Mouse (Mus musculus): ENCODE results near the gene Chl1. TPM values are rescaled to one million over a fixed set of nuclear protein-coding genes. Genes with fewer than 3 reads are reported as not detected.

The Chl1 gene
- polyA plus RNA-seq, 1 experiment from 2014 or later: 3.1 TPM

DNA sequence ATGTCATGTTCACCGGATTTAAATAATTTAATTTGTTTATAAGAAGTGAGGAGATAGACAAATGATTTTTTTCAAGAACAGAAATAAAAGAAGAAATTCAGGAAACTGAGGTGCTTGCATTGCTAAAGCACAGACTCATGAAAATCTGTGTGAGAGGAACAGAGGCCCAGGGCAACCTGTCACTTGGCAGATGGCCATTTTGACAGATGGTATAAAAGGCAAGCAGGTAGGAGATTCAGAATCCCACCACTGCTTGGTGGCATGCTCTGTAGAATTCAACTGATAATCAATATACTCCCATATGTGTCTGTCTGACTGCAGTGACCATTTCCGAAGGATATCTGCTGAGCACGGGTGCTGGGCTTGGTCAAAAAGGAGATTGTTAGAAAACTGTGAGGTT lies 162.7 kb downstream of the Chl1 start:
- Histone ChIP-seq H3K27me3 (replicated peaks; ENCODE audit: control insufficient read depth, insufficient read depth, low read length) (no peaks in the 10 kb centered on the region), H3K4me2 (replicated peaks; ENCODE audit: low read depth) (no peak overlapping the region), H3K9me3 (ENCODE audit: control insufficient read depth) (no peaks in the 10 kb centered on the region), H3K9ac (ENCODE audit: low read depth, low read length) (no peak overlapping the region), H3K4me1 (replicated peaks; ENCODE audit: control insufficient read depth, insufficient read depth, low read length) (no peaks in the 10 kb centered on the region), H3K36me3 (ENCODE audit: control insufficient read depth, insufficient read depth) (no peaks in the 10 kb centered on the region), H3K27ac (ENCODE audit: low read depth, low read length) (no peak overlapping the region), H3K4me3 (ENCODE audit: low read depth, low read length) (no peak overlapping the region)
- ATAC-seq: no peak
- 88% methylated on average over 3 of the region's 3 CpGs for WGBS
- no peak for TF ChIP-seq CTCF (IDR thresholded peaks at IDR 0.05; ENCODE audit: low read depth)

DNA sequence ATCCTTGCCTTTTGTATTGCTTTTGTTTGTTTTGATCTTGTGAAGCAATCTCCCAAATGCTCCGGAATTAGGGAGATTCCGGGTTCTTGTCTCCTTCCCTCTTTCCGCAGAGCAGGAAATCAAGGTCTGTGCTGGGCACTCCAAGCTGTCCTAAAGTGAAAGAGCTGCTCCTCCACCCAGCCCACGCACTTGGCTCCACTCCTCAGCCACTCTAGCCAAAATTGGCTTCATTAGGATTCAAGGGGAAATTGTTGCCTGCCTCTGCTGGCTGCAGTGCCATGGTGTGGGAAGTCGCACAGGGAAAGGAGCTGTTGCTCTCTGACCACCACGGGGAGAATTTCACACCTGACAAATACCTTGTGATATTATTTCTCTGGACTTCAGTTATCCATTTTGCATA lies 163.9 kb downstream of the Chl1 start:
- Histone ChIP-seq H3K4me3 (ENCODE audit: low read depth, low read length) (no peak overlapping the region), H3K4me2 (replicated peaks; ENCODE audit: low read depth) (no peak overlapping the region), H3K36me3 (ENCODE audit: control insufficient read depth, insufficient read depth) (no peaks in the 10 kb centered on the region), H3K9ac (ENCODE audit: low read depth, low read length) (no peak overlapping the region), H3K27ac (ENCODE audit: low read depth, low read length) (no peak overlapping the region), H3K27me3 (replicated peaks; ENCODE audit: control insufficient read depth, insufficient read depth, low read length) (no peaks in the 10 kb centered on the region), H3K9me3 (ENCODE audit: control insufficient read depth) (no peaks in the 10 kb centered on the region), H3K4me1 (replicated peaks; ENCODE audit: control insufficient read depth, insufficient read depth, low read length) (no peaks in the 10 kb centered on the region)
- 69% methylated on average over 6 of the region's 6 CpGs for WGBS
- no peak for TF ChIP-seq CTCF (IDR thresholded peaks at IDR 0.05; ENCODE audit: low read depth)
- no peak for ATAC-seq

DNA sequence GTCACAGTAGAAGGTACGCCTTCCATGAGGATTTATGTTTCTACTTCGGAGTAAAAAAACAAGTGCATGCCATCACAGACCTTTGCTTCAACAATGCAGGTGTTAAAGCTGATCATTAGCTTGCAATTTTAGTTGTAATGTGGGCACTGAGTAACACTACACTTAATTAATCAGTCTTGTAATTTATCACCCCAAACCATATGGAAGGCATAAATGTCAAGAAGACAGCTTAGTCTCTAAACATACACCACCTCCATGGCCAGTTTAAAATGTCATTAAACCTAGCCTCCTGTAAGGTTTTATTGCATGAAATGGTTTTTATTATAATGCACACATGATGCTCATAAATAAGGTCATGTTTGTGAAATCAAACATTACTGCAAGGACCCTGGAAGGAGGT lies 164.8 kb downstream of the Chl1 start:
- H3K27ac ChIP-seq (ENCODE audit: low read depth, low read length): no peak overlapping the region
- H3K4me3 ChIP-seq (ENCODE audit: low read depth, low read length): no peak overlapping the region
- no peaks in the 10 kb centered on the region for H3K9me3 ChIP-seq (ENCODE audit: control insufficient read depth)
- ATAC-seq: no peak
- H3K4me1 ChIP-seq (replicated peaks; ENCODE audit: control insufficient read depth, insufficient read depth, low read length): no peaks in the 10 kb centered on the region
- WGBS: 90% methylated on average over 2 of the region's 2 CpGs
- H3K27me3 ChIP-seq (replicated peaks; ENCODE audit: control insufficient read depth, insufficient read depth, low read length): no peaks in the 10 kb centered on the region
- H3K9ac ChIP-seq (ENCODE audit: low read depth, low read length): no peak overlapping the region
- H3K36me3 ChIP-seq (ENCODE audit: control insufficient read depth, insufficient read depth): no peaks in the 10 kb centered on the region
- no peak for TF ChIP-seq CTCF (IDR thresholded peaks at IDR 0.05; ENCODE audit: low read depth)
- no peak overlapping the region for H3K4me2 ChIP-seq (replicated peaks; ENCODE audit: low read depth)

DNA sequence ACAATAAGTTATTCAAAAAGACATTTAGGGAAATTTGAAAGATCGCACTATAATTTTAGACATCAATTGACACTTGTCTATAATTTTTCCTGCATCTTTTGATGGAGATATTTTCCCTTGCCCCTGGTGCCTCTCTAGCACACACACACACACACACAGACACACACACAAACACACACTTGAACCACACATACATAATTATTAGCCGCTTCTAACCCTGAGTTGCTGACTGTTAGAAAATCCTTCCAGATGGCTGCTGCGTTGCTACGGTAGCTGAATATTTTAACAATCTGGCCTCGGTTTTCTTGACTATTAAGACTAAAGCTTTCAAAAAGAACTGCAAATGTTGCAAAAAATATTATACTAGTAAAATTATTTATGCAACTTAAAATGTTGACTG lies 166.3 kb downstream of the Chl1 start:
- Histone ChIP-seq H3K9me3 (ENCODE audit: control insufficient read depth) (no peaks in the 10 kb centered on the region), H3K4me3 (ENCODE audit: low read depth, low read length) (no peak overlapping the region), H3K9ac (ENCODE audit: low read depth, low read length) (no peak overlapping the region), H3K36me3 (ENCODE audit: control insufficient read depth, insufficient read depth) (no peaks in the 10 kb centered on the region), H3K27ac (ENCODE audit: low read depth, low read length) (no peak overlapping the region), H3K4me2 (replicated peaks; ENCODE audit: low read depth) (no peak overlapping the region), H3K4me1 (replicated peaks; ENCODE audit: control insufficient read depth, insufficient read depth, low read length) (no peaks in the 10 kb centered on the region), H3K27me3 (replicated peaks; ENCODE audit: control insufficient read depth, insufficient read depth, low read length) (no peaks in the 10 kb centered on the region)
- WGBS: 74% methylated on average over 5 of the region's 5 CpGs
- TF ChIP-seq CTCF (IDR thresholded peaks at IDR 0.05; ENCODE audit: low read depth): no peak
- ATAC-seq: no peak

DNA sequence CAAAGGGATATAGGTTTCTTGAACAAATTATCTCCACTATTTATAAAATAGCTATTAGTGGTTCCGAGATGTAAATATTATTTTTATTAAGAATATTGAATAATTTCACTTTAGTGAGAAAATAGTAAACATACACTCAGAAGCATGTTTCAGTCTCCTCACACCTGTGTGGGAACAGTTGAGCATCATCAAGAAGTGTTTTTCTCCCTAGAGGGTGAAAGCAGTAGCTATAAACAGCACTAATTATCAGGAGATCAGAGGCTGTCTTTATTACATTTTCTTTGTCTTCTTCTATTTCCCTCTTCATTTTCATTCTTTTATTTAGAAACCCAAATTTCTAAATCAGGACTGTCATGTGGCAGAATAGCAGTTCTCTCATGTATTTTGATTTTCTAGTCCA lies 166.7 kb downstream of the Chl1 start:
- H3K36me3 ChIP-seq (ENCODE audit: control insufficient read depth, insufficient read depth): no peaks in the 10 kb centered on the region
- H3K27me3 ChIP-seq (replicated peaks; ENCODE audit: control insufficient read depth, insufficient read depth, low read length): no peaks in the 10 kb centered on the region
- TF ChIP-seq CTCF (IDR thresholded peaks at IDR 0.05; ENCODE audit: low read depth): no peak
- 87% methylated on average over 1 of the region's 1 CpGs for WGBS
- H3K9me3 ChIP-seq (ENCODE audit: control insufficient read depth): no peaks in the 10 kb centered on the region
- H3K4me3 ChIP-seq (ENCODE audit: low read depth, low read length): no peak overlapping the region
- no peak overlapping the region for H3K4me2 ChIP-seq (replicated peaks; ENCODE audit: low read depth)
- H3K4me1 ChIP-seq (replicated peaks; ENCODE audit: control insufficient read depth, insufficient read depth, low read length): no peaks in the 10 kb centered on the region
- H3K27ac ChIP-seq (ENCODE audit: low read depth, low read length): no peak overlapping the region
- no peak for ATAC-seq
- no peak overlapping the region for H3K9ac ChIP-seq (ENCODE audit: low read depth, low read length)

DNA sequence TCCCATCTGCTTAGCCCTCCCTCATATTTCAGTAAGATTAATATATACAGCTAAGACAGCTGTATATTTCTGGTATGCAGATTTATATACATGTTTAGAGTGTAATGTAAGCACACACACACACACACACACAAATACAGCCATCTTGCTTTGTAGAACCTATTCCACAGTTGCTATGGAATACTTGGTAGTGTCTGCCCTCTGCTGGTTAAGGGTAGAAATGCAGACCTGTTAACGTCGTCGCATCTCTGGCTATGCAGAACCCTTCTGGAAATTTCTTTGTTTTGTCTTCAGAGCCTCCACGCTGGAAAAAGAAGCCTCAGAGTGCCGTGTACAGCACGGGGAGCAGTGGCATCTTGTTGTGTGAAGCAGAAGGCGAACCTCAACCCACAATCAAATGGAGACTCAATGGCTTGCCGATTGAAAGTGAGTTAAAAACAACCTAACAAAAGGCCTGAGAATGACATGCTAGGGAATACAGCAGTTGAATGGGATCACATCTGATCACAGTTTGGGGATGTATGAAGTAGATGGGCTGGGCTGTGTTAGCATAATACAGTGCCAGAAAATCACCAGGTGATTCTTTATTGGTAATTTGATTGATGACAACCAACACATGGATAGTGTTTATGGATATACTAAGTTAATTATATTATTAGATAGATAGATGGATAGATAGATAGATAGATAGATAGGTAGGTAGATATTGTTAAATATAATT lies 172.6 kb downstream of the Chl1 start:
- ATAC-seq: no peak
- no peaks in the 10 kb centered on the region for H3K4me1 ChIP-seq (replicated peaks; ENCODE audit: control insufficient read depth, insufficient read depth, low read length)
- 15% methylated on average over 8 of the region's 8 CpGs for WGBS
- H3K36me3 ChIP-seq (ENCODE audit: control insufficient read depth, insufficient read depth): no peaks in the 10 kb centered on the region
- H3K9me3 ChIP-seq (ENCODE audit: control insufficient read depth): no peaks in the 10 kb centered on the region
- no peak overlapping the region for H3K4me2 ChIP-seq (replicated peaks; ENCODE audit: low read depth)
- H3K27me3 ChIP-seq (replicated peaks; ENCODE audit: control insufficient read depth, insufficient read depth, low read length): no peaks in the 10 kb centered on the region
- no peak overlapping the region for H3K9ac ChIP-seq (ENCODE audit: low read depth, low read length)
- no peak overlapping the region for H3K4me3 ChIP-seq (ENCODE audit: low read depth, low read length)
- H3K27ac ChIP-seq (ENCODE audit: low read depth, low read length): no peak overlapping the region
- peak; percentile 89 for TF ChIP-seq CTCF (IDR thresholded peaks at IDR 0.05; ENCODE audit: low read depth)

DNA sequence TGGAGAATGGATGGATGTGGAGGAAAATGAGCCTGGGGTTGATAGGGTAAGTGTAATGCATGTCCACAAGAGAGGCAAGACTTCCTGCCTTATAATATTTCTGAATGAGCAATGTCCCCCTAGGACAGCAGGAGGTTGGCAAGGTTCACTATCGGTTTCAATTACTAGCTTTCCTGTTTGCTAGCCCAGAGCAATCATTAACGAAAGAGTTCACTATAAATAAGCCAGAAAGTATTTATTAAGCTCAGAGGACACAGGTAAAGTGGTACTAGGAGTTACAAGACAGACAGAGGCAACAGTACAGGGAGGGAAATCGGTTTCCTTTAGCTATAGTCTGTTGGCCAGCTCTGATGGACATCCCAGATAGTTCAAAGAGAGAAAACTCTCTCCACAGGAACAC lies 182.1 kb downstream of the Chl1 start:
- Histone ChIP-seq H3K27ac (ENCODE audit: low read depth, low read length) (no peak overlapping the region), H3K9me3 (ENCODE audit: control insufficient read depth) (no peaks in the 10 kb centered on the region), H3K27me3 (replicated peaks; ENCODE audit: control insufficient read depth, insufficient read depth, low read length) (no peaks in the 10 kb centered on the region), H3K4me2 (replicated peaks; ENCODE audit: low read depth) (no peak overlapping the region), H3K4me1 (replicated peaks; ENCODE audit: control insufficient read depth, insufficient read depth, low read length) (no peaks in the 10 kb centered on the region), H3K9ac (ENCODE audit: low read depth, low read length) (no peak overlapping the region), H3K36me3 (ENCODE audit: control insufficient read depth, insufficient read depth) (no peaks in the 10 kb centered on the region), H3K4me3 (ENCODE audit: low read depth, low read length) (no peak overlapping the region)
- TF ChIP-seq CTCF (IDR thresholded peaks at IDR 0.05; ENCODE audit: low read depth): no peak
- ATAC-seq: no peak
- 59% methylated on average over 3 of the region's 3 CpGs for WGBS

All from intestine, postnatal 0 days (tissue).